Mouse (Mus musculus) MEL (cell line): Measurements from ENCODE around the gene Spef1. TPM values are rescaled to one million over a fixed set of nuclear protein-coding genes. Genes with fewer than 3 reads are reported as not detected.

Experiments used
- DNase-seq: peaks from one replicate; pipeline ENCODE4 v3.0.0; 2011; ENCODE audit warnings: low read depth, low spot score
- H3K27ac ChIP-seq: 2 replicates; pipeline ENCODE4 v1.5.1; 2012; ENCODE audit warnings: low read depth, mild to moderate bottlenecking, control low read depth, low read length, moderate library complexity; ENCODE audit not compliant: control insufficient read depth
- H3K27me3 ChIP-seq, 2 experiments: fragments of 150-350 bp in 1 of 2; sonication (generic) in 1 of 2; 2 replicates each; pipeline ENCODE4 v1.6.1; 2012; ENCODE audit warnings: low read length in 2 of 2, mild to moderate bottlenecking in 2 of 2, improper control_type of control experiment in 1 of 2, moderate library complexity in 1 of 2; ENCODE audit not compliant: insufficient read depth in 2 of 2, control insufficient read depth in 1 of 2
- H3K36me3 ChIP-seq, 2 experiments: 2 replicates each; pipeline ENCODE4 v1.6.1; 2012 to 2014; ENCODE audit warnings: low read length in 2 of 2, improper control_type of control experiment in 1 of 2, inconsistent platforms in 1 of 2, mild to moderate bottlenecking in 1 of 2; ENCODE audit not compliant: insufficient read depth in 2 of 2, control insufficient read depth in 1 of 2
- H3K4me1 ChIP-seq, 2 experiments: fragments of 150-350 bp in 1 of 2; sonication (generic) in 1 of 2; 2 replicates each; pipeline ENCODE4 v1.6.1; 2012; ENCODE audit warnings: low read length in 2 of 2, improper control_type of control experiment in 1 of 2, mild to moderate bottlenecking in 1 of 2; ENCODE audit not compliant: insufficient read depth in 2 of 2, control insufficient read depth in 1 of 2
- H3K4me3 ChIP-seq, 2 experiments: fragments of 150-350 bp in 1 of 2; sonication (generic) in 1 of 2; 2 replicates each; pipeline ENCODE4 v1.5.1; 2012; ENCODE audit warnings: low read depth in 2 of 2, low read length in 2 of 2, mild to moderate bottlenecking in 2 of 2, moderate library complexity in 2 of 2, control low read depth in 1 of 2, improper control_type of control experiment in 1 of 2; ENCODE audit not compliant: control insufficient read depth in 1 of 2, insufficient read depth in 1 of 2
- H3K79me2 ChIP-seq: 2 replicates; pipeline ENCODE4 v1.6.1; 2012; ENCODE audit warnings: mild to moderate bottlenecking, low read length, moderate library complexity; ENCODE audit not compliant: control insufficient read depth, poor library complexity, insufficient read depth
- H3K9ac ChIP-seq: 2 replicates; pipeline ENCODE4 v1.6.1; 2012; ENCODE audit warnings: low read depth, mild to moderate bottlenecking, control low read depth, low read length, moderate library complexity; ENCODE audit not compliant: control insufficient read depth, poor library complexity, severe bottlenecking
- H3K9me3 ChIP-seq: fragments of 150-350 bp; sonication (generic); replicated peaks from 2 replicates; pipeline ENCODE4 v1.6.1; 2012; ENCODE audit warnings: mild to moderate bottlenecking, low read length, improper control_type of control experiment, moderate library complexity; ENCODE audit not compliant: insufficient read depth
- CHD1 ChIP-seq: IDR thresholded peaks from 2 replicates; pipeline ENCODE4 v1.6.1; 2012; ENCODE audit warnings: low read depth, mild to moderate bottlenecking, inconsistent platforms, low read length, improper control_type of control experiment
- E2F4 ChIP-seq: IDR thresholded peaks from 2 replicates; pipeline ENCODE4 v1.6.1; 2011; ENCODE audit warnings: low read depth, low read length, improper control_type of control experiment, borderline replicate concordance
- GATA1 ChIP-seq: IDR thresholded peaks from 2 replicates; pipeline ENCODE4 v1.6.1; 2011; ENCODE audit warnings: low read depth, low read length, improper control_type of control experiment
- HCFC1 ChIP-seq: IDR thresholded peaks from 2 replicates; pipeline ENCODE4 v1.6.1; 2012; ENCODE audit warnings: low read depth, mild to moderate bottlenecking, inconsistent platforms, low read length, improper control_type of control experiment, moderate library complexity
- JUND ChIP-seq: IDR thresholded peaks from 2 replicates; pipeline ENCODE4 v1.6.1; 2011; ENCODE audit warnings: low read depth, mild to moderate bottlenecking, improper control_type of control experiment, low read length
- MAX ChIP-seq: IDR thresholded peaks from 2 replicates; pipeline ENCODE4 v1.6.1; 2011; ENCODE audit warnings: low read length, improper control_type of control experiment
- MEF2A ChIP-seq: IDR thresholded peaks from 2 replicates; pipeline ENCODE4 v1.6.1; 2014; ENCODE audit warnings: low read depth, mild to moderate bottlenecking, inconsistent platforms, low read length, improper control_type of control experiment; ENCODE audit not compliant: poor library complexity, insufficient replicate concordance, severe bottlenecking; ENCODE audit errors: extremely low read depth
- MXI1 ChIP-seq: IDR thresholded peaks from 2 replicates; pipeline ENCODE4 v1.6.1; 2011; ENCODE audit warnings: mild to moderate bottlenecking, low read depth, low read length, improper control_type of control experiment
- MYC ChIP-seq: IDR thresholded peaks from 2 replicates; pipeline ENCODE4 v1.6.1; 2011; ENCODE audit warnings: low read depth, mild to moderate bottlenecking, low read length, improper control_type of control experiment, moderate library complexity
- NELFE ChIP-seq: IDR thresholded peaks from 2 replicates; pipeline ENCODE4 v1.6.1; 2011; ENCODE audit warnings: low read depth, low read length, improper control_type of control experiment
- POLR2AphosphoS5 ChIP-seq: IDR thresholded peaks from 2 replicates; pipeline ENCODE4 v1.6.1; 2012; ENCODE audit warnings: low read depth, borderline replicate concordance, mild to moderate bottlenecking, inconsistent platforms, low read length, moderate library complexity, mixed read lengths
- SMC3 ChIP-seq: IDR thresholded peaks from 2 replicates; pipeline ENCODE4 v1.6.1; 2011; ENCODE audit warnings: low read depth, low read length, improper control_type of control experiment
- TBP ChIP-seq: IDR thresholded peaks from 2 replicates; pipeline ENCODE4 v1.8.0; 2011; ENCODE audit warnings: low read depth, low read length, improper control_type of control experiment
- TCF12 ChIP-seq: IDR thresholded peaks from 2 replicates; pipeline ENCODE4 v1.6.1; 2014; ENCODE audit warnings: low read depth, mild to moderate bottlenecking, inconsistent platforms, low read length, improper control_type of control experiment, moderate library complexity
- ZC3H11A ChIP-seq: IDR thresholded peaks from 2 replicates; pipeline ENCODE4 v1.6.1; 2012; ENCODE audit warnings: low read depth, mild to moderate bottlenecking, inconsistent platforms, low read length, improper control_type of control experiment
- ZKSCAN1 ChIP-seq: IDR thresholded peaks from 2 replicates; pipeline ENCODE4 v1.6.1; 2012; ENCODE audit warnings: low read depth, mild to moderate bottlenecking, inconsistent platforms, low read length, improper control_type of control experiment, moderate library complexity
- ZMIZ1 ChIP-seq: IDR thresholded peaks from 2 replicates; pipeline ENCODE4 v1.6.1; 2012; ENCODE audit warnings: low read depth, mild to moderate bottlenecking, inconsistent platforms, low read length, improper control_type of control experiment, moderate library complexity
- polyA plus RNA-seq, 2 experiments: library from polyadenylated mRNA; stranded (reverse) in 1 of 2; unstranded in 1 of 2; fragments of >175 nt in 1 of 2; fragments of >200 nt in 1 of 2; gene quantifications; 2 replicates each; pipeline versions ENCODE4 v1.2.1 to v1.2.4; 2012; ENCODE audit warnings: low replicate concordance in 2 of 2, low read depth in 1 of 2; ENCODE audit not compliant: insufficient read length in 2 of 2, insufficient read depth in 1 of 2, missing spikeins in 1 of 2
- total RNA-seq: library from RNA; depleted of rRNA; stranded (reverse); fragments of 300-350 nt; gene quantifications from 2 replicates; pipeline ENCODE4 v1.2.3, GENCODE M21; 2012

Gene Spef1
- total and polyA plus RNA-seq, 3 experiments, result 1.2 to 1.8 TPM; not detected in 1

GRCm38 (mm10) chr2:131178828-131179245 is 8.2 kb downstream of the Spef1 start:
- Histone ChIP-seq H3K9me3 (no peaks in the 10 kb centered on the region), H3K27me3 (no peaks in the 10 kb centered on the region), H3K36me3 (peaks cover 0 to 7% of the 10 kb centered on the region in 2 experiments; a peak in 2 of 4 replicates), H3K9ac (peak overlapping the region; percentile 86), H3K27ac (no peak overlapping the region), H3K4me1 (peaks cover 0 to 28% of the 10 kb centered on the region in 2 experiments; a peak in 2 of 4 replicates), H3K79me2 (peaks cover 16% of the 10 kb centered on the region), H3K4me3 (peak overlapping the region; percentile 88 to 91)
- TF ChIP-seq E2F4 (no peak), ZKSCAN1 (no peak), ZMIZ1 (no peak), MAX (no peak), MEF2A (no peak), NELFE (no peak), POLR2AphosphoS5 (no peak), GATA1 (no peak), TCF12 (no peak), HCFC1 (no peak), SMC3 (no peak), MYC (no peak), JUND (no peak), CHD1 (no peak), MXI1 (no peak), TBP (no peak)
- DNase-seq, result no peak

DNA sequence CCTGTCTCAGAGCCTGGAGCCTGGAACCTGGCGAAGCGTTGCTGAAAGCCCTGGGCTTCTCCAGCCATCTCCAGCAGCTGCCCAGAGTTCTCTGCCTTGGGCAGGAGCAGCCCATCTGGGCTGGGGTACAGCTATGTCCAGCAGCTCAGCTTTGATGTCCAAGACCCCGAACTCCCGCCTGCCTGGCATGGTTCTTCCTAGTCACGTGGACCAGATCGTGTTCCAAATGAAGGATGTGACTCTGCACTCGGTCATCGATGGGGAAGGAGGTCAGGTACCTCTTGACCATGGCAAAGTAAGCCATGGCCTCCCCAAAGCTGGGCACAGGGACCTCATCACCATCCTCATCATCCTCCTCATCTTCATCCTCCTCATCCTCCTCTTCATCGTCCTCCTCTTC is 9.2 kb downstream of the Spef1 start:
- DNase-seq, result no peak
- Histone ChIP-seq H3K4me3 (no peak overlapping the region), H3K27me3 (no peaks in the 10 kb centered on the region), H3K79me2 (peaks cover 16% of the 10 kb centered on the region), H3K36me3 (peaks cover 0 to 7% of the 10 kb centered on the region in 2 experiments; a peak in 2 of 4 replicates), H3K9ac (no peak overlapping the region), H3K4me1 (peaks cover 0 to 33% of the 10 kb centered on the region in 2 experiments; a peak in 2 of 4 replicates), H3K9me3 (no peaks in the 10 kb centered on the region), H3K27ac (no peak overlapping the region)
- TF ChIP-seq ZC3H11A, result no peak
